Mouse (Mus musculus) midbrain, embryonic 16.5 days (tissue): ENCODE data around the gene Eya4. TPM values are rescaled to one million over a fixed set of nuclear protein-coding genes. Genes with fewer than 3 reads are reported as not detected.

Experiments
- ATAC-seq: fragments of 200-750 bp; cut with Nextera tagmentation; 2 replicates; pipeline ENCODE4 v1.8.0; 2017; ENCODE audit warnings: moderate TSS enrichment
- H3K27ac ChIP-seq: fragments of 300-500 bp; sonication (generic); 2 replicates; pipeline ENCODE4 v1.5.1; 2014; ENCODE audit warnings: mild to moderate bottlenecking, low read length, mixed read lengths
- H3K27me3 ChIP-seq: fragments of 300-500 bp; sonication (generic); 2 replicates; pipeline ENCODE4 v1.6.1; 2014; ENCODE audit warnings: low read depth, low read length, mixed read lengths; ENCODE audit not compliant: control insufficient read depth, insufficient read depth
- H3K36me3 ChIP-seq: fragments of 300-500 bp; sonication (generic); 2 replicates; pipeline ENCODE4 v1.6.1; 2014; ENCODE audit warnings: mild to moderate bottlenecking, low read length, moderate library complexity, mixed read lengths; ENCODE audit not compliant: control insufficient read depth, insufficient read depth
- H3K4me1 ChIP-seq: fragments of 300-500 bp; sonication (generic); 2 replicates; pipeline ENCODE4 v1.6.1; 2014; ENCODE audit warnings: mild to moderate bottlenecking, low read length, mixed read lengths; ENCODE audit not compliant: control insufficient read depth, insufficient read depth
- H3K4me2 ChIP-seq: fragments of 300-500 bp; sonication (generic); 2 replicates; pipeline ENCODE4 v1.6.1; 2014; ENCODE audit warnings: mild to moderate bottlenecking, low read length, mixed read lengths
- H3K4me3 ChIP-seq: fragments of 300-500 bp; sonication (generic); 2 replicates; pipeline ENCODE4 v1.5.1; 2014; ENCODE audit warnings: low read depth, mild to moderate bottlenecking, low read length, moderate library complexity, mixed read lengths
- H3K9ac ChIP-seq: fragments of 300-500 bp; sonication (generic); 2 replicates; pipeline ENCODE4 v1.6.1; 2014; ENCODE audit warnings: low read depth, low read length, mixed read lengths
- H3K9me3 ChIP-seq: fragments of 300-500 bp; sonication (generic); replicated peaks from 2 replicates; pipeline ENCODE4 v1.6.1; 2014; ENCODE audit warnings: mild to moderate bottlenecking, low read length, mixed read lengths; ENCODE audit not compliant: control insufficient read depth, poor library complexity, severe bottlenecking
- WGBS: fragments of 180-500 bp; shearing (Covaris S2); extraction: QIAGEN DNeasy Blood & Tissue Kit; methylation state at CpG from one replicate; pipeline ENCODE4 v1.1.7; 2014; 5-methylcytosine and 5-hydroxymethylcytosine counted together
- polyA plus RNA-seq: library from polyadenylated mRNA; unstranded; fragments of >200 nt; fragmentation: Nextera tagmentation; extraction: Ambion mirVana; gene quantifications from 2 replicates; pipeline ENCODE4 v1.2.1, GENCODE M21; 2015

Gene Eya4
- polyA plus RNA-seq, 1 experiment from 2014 or later = 0.50 TPM

GRCm38 (mm10) chr10:23080749-23081547 is 269.6 kb downstream of the Eya4 start:
- no peaks in the 10 kb centered on the region for H3K27me3 ChIP-seq
- no peak overlapping the region for H3K9ac ChIP-seq
- H3K4me3 ChIP-seq = no peak overlapping the region
- 37% methylated on average over 24 of the region's 24 CpGs for WGBS
- ATAC-seq = peak; percentile 75; the same call in 1 of the 2 replicates
- no peaks in the 10 kb centered on the region for H3K36me3 ChIP-seq
- H3K27ac ChIP-seq = no peak overlapping the region
- no peak overlapping the region for H3K4me2 ChIP-seq
- no peaks in the 10 kb centered on the region for H3K4me1 ChIP-seq
- no peaks in the 10 kb centered on the region for H3K9me3 ChIP-seq

- 0 out of 2 replicates have a peak overlapping the region, but pooled peaks have one; percentile 34 for H3K9ac ChIP-seq
- 60% methylated on average over 21 of the region's 21 CpGs for WGBS
- peak overlapping the region; percentile 12; the same call in 1 of the 2 replicates for H3K4me3 ChIP-seq
- H3K4me1 ChIP-seq = no peaks in the 10 kb centered on the region
- H3K4me2 ChIP-seq = peak overlapping the region; percentile 43
- H3K27ac ChIP-seq = no peak overlapping the region
- ATAC-seq = no peak
- no peaks in the 10 kb centered on the region for H3K9me3 ChIP-seq
- H3K27me3 ChIP-seq = no peaks in the 10 kb centered on the region
- no peaks in the 10 kb centered on the region for H3K36me3 ChIP-seq
These were observed 273.7 kb downstream of the Eya4 start for GRCm38 (mm10) chr10:23076691-23077385.

- H3K27me3 ChIP-seq = no peaks in the 10 kb centered on the region
- H3K4me2 ChIP-seq = no peak overlapping the region
- no peak overlapping the region for H3K9ac ChIP-seq
- H3K9me3 ChIP-seq = no peaks in the 10 kb centered on the region
- 75% methylated on average over 2 of the region's 2 CpGs for WGBS
- H3K27ac ChIP-seq = no peak overlapping the region
- H3K4me3 ChIP-seq = no peak overlapping the region
- ATAC-seq = no peak
- no peaks in the 10 kb centered on the region for H3K4me1 ChIP-seq
- H3K36me3 ChIP-seq = no peaks in the 10 kb centered on the region
These were observed 277.2 kb downstream of the Eya4 start for GRCm38 (mm10) chr10:23073431-23073830.

- Histone ChIP-seq H3K9ac (no peak overlapping the region), H3K27me3 (no peaks in the 10 kb centered on the region), H3K27ac (no peak overlapping the region), H3K4me2 (no peak overlapping the region), H3K4me1 (no peaks in the 10 kb centered on the region), H3K9me3 (no peaks in the 10 kb centered on the region), H3K36me3 (no peaks in the 10 kb centered on the region), H3K4me3 (no peak overlapping the region)
- no peak for ATAC-seq
- WGBS = 35% methylated on average over 6 of the region's 6 CpGs
These were observed 286.9 kb downstream of the Eya4 start for GRCm38 (mm10) chr10:23063637-23064036.

GRCm38 (mm10) chr10:23062719-23063118 is 287.9 kb downstream of the Eya4 start:
- Histone ChIP-seq H3K9me3 (no peaks in the 10 kb centered on the region), H3K27me3 (no peaks in the 10 kb centered on the region), H3K4me1 (no peaks in the 10 kb centered on the region), H3K36me3 (no peaks in the 10 kb centered on the region), H3K4me3 (no peak overlapping the region), H3K9ac (no peak overlapping the region), H3K27ac (no peak overlapping the region), H3K4me2 (no peak overlapping the region)
- WGBS = 83% methylated on average over 5 of the region's 5 CpGs
- no peak for ATAC-seq

GRCm38 (mm10) chr10:23060694-23061060 is 289.9 kb downstream of the Eya4 start:
- Histone ChIP-seq H3K36me3 (no peaks in the 10 kb centered on the region), H3K27ac (no peak overlapping the region), H3K27me3 (no peaks in the 10 kb centered on the region), H3K4me1 (no peaks in the 10 kb centered on the region), H3K4me2 (no peak overlapping the region), H3K9ac (no peak overlapping the region), H3K9me3 (no peaks in the 10 kb centered on the region), H3K4me3 (no peak overlapping the region)
- no peak for ATAC-seq
- 88% methylated on average over 3 of the region's 3 CpGs for WGBS

GRCm38 (mm10) chr10:23060041-23060693 is 290.4 kb downstream of the Eya4 start:
- Histone ChIP-seq H3K4me1 (no peaks in the 10 kb centered on the region), H3K4me2 (no peak overlapping the region), H3K27me3 (no peaks in the 10 kb centered on the region), H3K9me3 (no peaks in the 10 kb centered on the region), H3K27ac (no peak overlapping the region), H3K4me3 (no peak overlapping the region), H3K9ac (no peak overlapping the region), H3K36me3 (no peaks in the 10 kb centered on the region)
- no peak for ATAC-seq
- WGBS = 87% methylated on average over 5 of the region's 5 CpGs

GRCm38 (mm10) chr10:23053379-23053915 is 297.1 kb downstream of the Eya4 start:
- Histone ChIP-seq H3K4me1 (no peaks in the 10 kb centered on the region), H3K36me3 (no peaks in the 10 kb centered on the region), H3K9ac (no peak overlapping the region), H3K27ac (no peak overlapping the region), H3K4me3 (no peak overlapping the region), H3K4me2 (no peak overlapping the region), H3K9me3 (no peaks in the 10 kb centered on the region), H3K27me3 (no peaks in the 10 kb centered on the region)
- whole genome bisulfite sequencing = 75% methylated on average over 8 of the region's 8 CpGs
- no peak for ATAC-seq
